Mouse (Mus musculus) gastrocnemius, postnatal 25 days (tissue): ENCODE results near the gene Hgf. TPM values are rescaled to one million over a fixed set of nuclear protein-coding genes. Genes with fewer than 3 reads are reported as not detected.
A peak's percentile ranks its signal among the peaks of the same experiment; 100 is the strongest.

Experiments used
- DNase-seq: peaks from one replicate; pipeline ENCODE4 v3.0.0; 2022
- long read RNA-seq, 2 experiments: library from polyadenylated mRNA; stranded (forward); transcript quantifications; one replicate each; pipeline ENCODE4 v2.0.0; 2021
- total RNA-seq, 2 experiments: library from RNA; stranded (reverse); gene quantifications; 1 replicate in 1 of 2; 2 replicates in 1 of 2; pipeline ENCODE4 v1.2.3; 2021

Gene Hgf
- total RNA-seq: under 1 TPM; 0.41 to 0.67 TPM
- long read RNA-seq, experiment 1: 0 reads
- long read RNA-seq, experiment 2: 0 reads

GRCm38 (mm10) chr5:16553304-16554047 lies at the start of gene Hgf:
Gene Hgf (plus strand): TSS chr5:16553495.
- peak; percentile 12 for DNase-seq

- no peak for DNase-seq
These were observed 46.5 kb upstream of the Hgf start for GRCm38 (mm10) chr5:16506702-16507350.

- DNase-seq: no peak
These were observed 21.5 kb upstream of the Hgf start for GRCm38 (mm10) chr5:16531619-16532277.

GRCm38 (mm10) chr5:16538067-16538466 lies 15.2 kb upstream of the Hgf start:
- no peak for DNase-seq

- no peak for DNase-seq
These were observed 11.7 kb upstream of the Hgf start for GRCm38 (mm10) chr5:16541561-16542116.

GRCm38 (mm10) chr5:16547490-16547889 lies 5.8 kb upstream of the Hgf start:
- DNase-seq: no peak

- DNase-seq: no peak
These were observed 648 bp upstream of the Hgf start for GRCm38 (mm10) chr5:16552647-16553046.

GRCm38 (mm10) chr5:16560247-16560646 lies 7.0 kb downstream of the Hgf start:
- DNase-seq: no peak

GRCm38 (mm10) chr5:16568997-16569396 lies 15.7 kb downstream of the Hgf start:
- DNase-seq: no peak

- DNase-seq: no peak
These were observed 24.8 kb downstream of the Hgf start for GRCm38 (mm10) chr5:16577882-16578742.

GRCm38 (mm10) chr5:16595699-16596098 lies 42.4 kb downstream of the Hgf start:
- no peak for DNase-seq

- DNase-seq: no peak
These were observed 44.7 kb downstream of the Hgf start for GRCm38 (mm10) chr5:16597996-16598395.

- DNase-seq: no peak
These were observed 48.2 kb downstream of the Hgf start for GRCm38 (mm10) chr5:16601463-16601862.

- DNase-seq: no peak
These were observed 79.7 kb downstream of the Hgf start for GRCm38 (mm10) chr5:16632996-16633395.

GRCm38 (mm10) chr5:16646417-16646816 lies 93.1 kb downstream of the Hgf start:
- DNase-seq: no peak

- DNase-seq: no peak
These were observed 94.4 kb downstream of the Hgf start for GRCm38 (mm10) chr5:16647701-16648100.

GRCm38 (mm10) chr5:16650240-16650639 lies 96.9 kb downstream of the Hgf start:
- DNase-seq: no peak

GRCm38 (mm10) chr5:16654022-16654421 lies 100.7 kb downstream of the Hgf start:
- no peak for DNase-seq
